Mouse (Mus musculus): ENCODE results near the gene Wwtr1. TPM values are rescaled to one million over a fixed set of nuclear protein-coding genes. Genes with fewer than 3 reads are reported as not detected.

Gene Wwtr1
- polyA plus RNA-seq, 1 experiment from 2014 or later: 7.7 TPM

- Histone ChIP-seq H3K4me2 (peak overlapping the region; percentile 52; the same call in 1 of the 2 replicates), H3K4me1 (replicated peaks) (peaks cover 23% of the 10 kb centered on the region), H3K27ac (replicated peaks) (peak overlapping the region; percentile 58), H3K27me3 (no peaks in the 10 kb centered on the region), H3K36me3 (no peaks in the 10 kb centered on the region), H3K9ac (no peak overlapping the region), H3K9me3 (no peaks in the 10 kb centered on the region), H3K4me3 (no peak overlapping the region)
- peak; percentile 39; the same call in 1 of the 2 replicates for ATAC-seq (ENCODE audit: low FRiP score, low read depth)
- WGBS: 17% methylated on average over 5 of the region's 5 CpGs
These were observed 105.4 kb downstream of the Wwtr1 start for GRCm38 (mm10) chr3:57470326-57470725.

GRCm38 (mm10) chr3:57469325-57469724 lies 106.4 kb downstream of the Wwtr1 start:
- WGBS: 95% methylated on average over 3 of the region's 3 CpGs
- ATAC-seq (ENCODE audit: low FRiP score, low read depth): no peak
- H3K9ac ChIP-seq: no peak overlapping the region

GRCm38 (mm10) chr3:57466289-57466688 lies 109.4 kb downstream of the Wwtr1 start:
- Histone ChIP-seq H3K27me3 (no peaks in the 10 kb centered on the region), H3K4me1 (replicated peaks) (peaks cover 11% of the 10 kb centered on the region), H3K9ac (no peak overlapping the region), H3K4me2 (no peak overlapping the region), H3K36me3 (no peaks in the 10 kb centered on the region), H3K27ac (replicated peaks) (no peak overlapping the region), H3K9me3 (no peaks in the 10 kb centered on the region), H3K4me3 (no peak overlapping the region)
- WGBS: 68% methylated on average over 3 of the region's 3 CpGs
- ATAC-seq (ENCODE audit: low FRiP score, low read depth): peak; percentile 74; the same call in 1 of the 2 replicates

More at GRCm38 (mm10) chr3:57469325-57469724, 106.4 kb downstream of the Wwtr1 start:
- no peak overlapping the region for H3K27ac ChIP-seq (replicated peaks)
- peaks cover 23% of the 10 kb centered on the region for H3K4me1 ChIP-seq (replicated peaks)
- H3K27me3 ChIP-seq: no peaks in the 10 kb centered on the region
- no peaks in the 10 kb centered on the region for H3K9me3 ChIP-seq
- H3K4me2 ChIP-seq: no peak overlapping the region
- H3K4me3 ChIP-seq: no peak overlapping the region
- H3K36me3 ChIP-seq: no peaks in the 10 kb centered on the region

- no peaks in the 10 kb centered on the region for H3K36me3 ChIP-seq
- ATAC-seq (ENCODE audit: low FRiP score, low read depth): no peak
- 89% methylated on average over 4 of the region's 4 CpGs for WGBS
These were observed 112.4 kb downstream of the Wwtr1 start for GRCm38 (mm10) chr3:57463302-57463701.

GRCm38 (mm10) chr3:57458652-57459051 lies 117.1 kb downstream of the Wwtr1 start:
- Histone ChIP-seq H3K4me3 (no peak overlapping the region), H3K27me3 (no peaks in the 10 kb centered on the region), H3K36me3 (no peaks in the 10 kb centered on the region), H3K27ac (replicated peaks) (0 out of 2 replicates have a peak overlapping the region, but pooled peaks have one; percentile 20), H3K4me1 (replicated peaks) (no peaks in the 10 kb centered on the region), H3K9me3 (no peaks in the 10 kb centered on the region), H3K9ac (no peak overlapping the region), H3K4me2 (no peak overlapping the region)
- WGBS: 69% methylated on average over 11 of the region's 11 CpGs
- ATAC-seq (ENCODE audit: low FRiP score, low read depth): no peak

More at GRCm38 (mm10) chr3:57463302-57463701, 112.4 kb downstream of the Wwtr1 start:
- H3K4me3 ChIP-seq: no peak overlapping the region
- no peaks in the 10 kb centered on the region for H3K9me3 ChIP-seq
- H3K9ac ChIP-seq: no peak overlapping the region
- H3K27me3 ChIP-seq: no peaks in the 10 kb centered on the region
- H3K27ac ChIP-seq (replicated peaks): no peak overlapping the region
- no peaks in the 10 kb centered on the region for H3K4me1 ChIP-seq (replicated peaks)
- no peak overlapping the region for H3K4me2 ChIP-seq

- ATAC-seq (ENCODE audit: low FRiP score, low read depth): peak; percentile 86
- H3K9me3 ChIP-seq: no peaks in the 10 kb centered on the region
- no peak overlapping the region for H3K4me3 ChIP-seq
- no peak overlapping the region for H3K9ac ChIP-seq
- WGBS: 38% methylated on average over 5 of the region's 5 CpGs
- no peaks in the 10 kb centered on the region for H3K4me1 ChIP-seq (replicated peaks)
- no peaks in the 10 kb centered on the region for H3K27me3 ChIP-seq
- H3K4me2 ChIP-seq: no peak overlapping the region
- no peaks in the 10 kb centered on the region for H3K36me3 ChIP-seq
- no peak overlapping the region for H3K27ac ChIP-seq (replicated peaks)
These were observed 127.3 kb downstream of the Wwtr1 start for GRCm38 (mm10) chr3:57448445-57448844.

- H3K9me3 ChIP-seq: no peaks in the 10 kb centered on the region
- no peaks in the 10 kb centered on the region for H3K4me1 ChIP-seq (replicated peaks)
- H3K27ac ChIP-seq (replicated peaks): no peak overlapping the region
- H3K27me3 ChIP-seq: no peaks in the 10 kb centered on the region
- H3K9ac ChIP-seq: no peak overlapping the region
- no peaks in the 10 kb centered on the region for H3K36me3 ChIP-seq
- ATAC-seq (ENCODE audit: low FRiP score, low read depth): no peak
- H3K4me2 ChIP-seq: no peak overlapping the region
- 53% methylated on average over 1 of the region's 1 CpGs for WGBS
- H3K4me3 ChIP-seq: no peak overlapping the region
These were observed 127.8 kb downstream of the Wwtr1 start for GRCm38 (mm10) chr3:57447889-57448288.

- WGBS: 51% methylated on average over 3 of the region's 3 CpGs
- H3K27ac ChIP-seq (replicated peaks): no peak overlapping the region
- H3K36me3 ChIP-seq: no peaks in the 10 kb centered on the region
- H3K4me1 ChIP-seq (replicated peaks): no peaks in the 10 kb centered on the region
- H3K27me3 ChIP-seq: no peaks in the 10 kb centered on the region
- H3K4me2 ChIP-seq: no peak overlapping the region
- no peak overlapping the region for H3K4me3 ChIP-seq
- H3K9ac ChIP-seq: no peak overlapping the region
- H3K9me3 ChIP-seq: no peaks in the 10 kb centered on the region
- ATAC-seq (ENCODE audit: low FRiP score, low read depth): no peak
These were observed 130.0 kb downstream of the Wwtr1 start for GRCm38 (mm10) chr3:57445706-57446105.

GRCm38 (mm10) chr3:57440956-57441355 lies 134.8 kb downstream of the Wwtr1 start:
- H3K36me3 ChIP-seq: no peaks in the 10 kb centered on the region
- 80% methylated on average over 3 of the region's 3 CpGs for WGBS
- no peak overlapping the region for H3K27ac ChIP-seq (replicated peaks)
- no peak for ATAC-seq (ENCODE audit: low FRiP score, low read depth)
- H3K4me2 ChIP-seq: no peak overlapping the region
- no peaks in the 10 kb centered on the region for H3K9me3 ChIP-seq
- no peaks in the 10 kb centered on the region for H3K4me1 ChIP-seq (replicated peaks)
- no peak overlapping the region for H3K9ac ChIP-seq
- no peaks in the 10 kb centered on the region for H3K27me3 ChIP-seq
- no peak overlapping the region for H3K4me3 ChIP-seq

- no peaks in the 10 kb centered on the region for H3K9me3 ChIP-seq
- H3K9ac ChIP-seq: no peak overlapping the region
- no peak overlapping the region for H3K27ac ChIP-seq (replicated peaks)
- no peak overlapping the region for H3K4me3 ChIP-seq
- H3K36me3 ChIP-seq: no peaks in the 10 kb centered on the region
- ATAC-seq (ENCODE audit: low FRiP score, low read depth): no peak
- no peaks in the 10 kb centered on the region for H3K4me1 ChIP-seq (replicated peaks)
- no peaks in the 10 kb centered on the region for H3K27me3 ChIP-seq
- H3K4me2 ChIP-seq: no peak overlapping the region
- WGBS: 82% methylated on average over 8 of the region's 8 CpGs
These were observed 140.3 kb downstream of the Wwtr1 start for GRCm38 (mm10) chr3:57435364-57435763.

- H3K36me3 ChIP-seq: no peaks in the 10 kb centered on the region
- H3K27ac ChIP-seq (replicated peaks): no peak overlapping the region
- no peak overlapping the region for H3K9ac ChIP-seq
- H3K4me1 ChIP-seq (replicated peaks): no peaks in the 10 kb centered on the region
- ATAC-seq (ENCODE audit: low FRiP score, low read depth): no peak
- H3K4me3 ChIP-seq: no peak overlapping the region
- no peaks in the 10 kb centered on the region for H3K9me3 ChIP-seq
- WGBS: 74% methylated on average over 3 of the region's 3 CpGs
- H3K27me3 ChIP-seq: no peaks in the 10 kb centered on the region
- no peak overlapping the region for H3K4me2 ChIP-seq
These were observed 144.0 kb downstream of the Wwtr1 start for GRCm38 (mm10) chr3:57431706-57432105.

- WGBS: 78% methylated on average over 4 of the region's 4 CpGs
- H3K36me3 ChIP-seq: no peaks in the 10 kb centered on the region
- H3K27me3 ChIP-seq: no peaks in the 10 kb centered on the region
- H3K27ac ChIP-seq (replicated peaks): no peak overlapping the region
- no peaks in the 10 kb centered on the region for H3K4me1 ChIP-seq (replicated peaks)
- no peak overlapping the region for H3K4me3 ChIP-seq
- H3K9me3 ChIP-seq: no peaks in the 10 kb centered on the region
- no peak overlapping the region for H3K4me2 ChIP-seq
- no peak overlapping the region for H3K9ac ChIP-seq
- no peak for ATAC-seq (ENCODE audit: low FRiP score, low read depth)
These were observed 146.2 kb downstream of the Wwtr1 start for GRCm38 (mm10) chr3:57429486-57429885.
